Comparison of ENCODE assay signal across 16 mouse cellular contexts in the genomic region with DNA sequence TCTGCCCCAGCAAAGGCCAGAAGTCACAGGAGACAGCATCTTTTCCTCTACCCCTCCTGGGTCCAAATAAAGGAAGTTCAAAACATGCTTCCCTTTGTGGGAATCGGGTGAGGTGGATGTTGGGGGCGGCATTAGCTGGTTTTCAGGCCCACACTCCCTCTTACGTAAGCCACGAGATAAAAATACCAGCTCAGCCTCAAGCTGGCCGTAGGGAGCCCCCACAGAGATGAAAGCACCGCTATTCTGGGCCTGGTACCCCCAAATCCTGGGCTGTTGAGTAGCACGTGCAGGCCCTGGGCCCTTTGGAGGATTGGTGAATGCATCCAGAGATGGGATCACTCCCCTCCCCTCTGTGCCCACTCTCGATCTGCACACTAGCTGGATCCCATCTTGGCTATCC. TPM values are rescaled to one million over a fixed set of nuclear protein-coding genes. Genes with fewer than 3 reads are reported as not detected.
DNase-seq lines count a peak whose midpoint lies in the region; ATAC-seq and TF ChIP-seq lines count a peak whose summit lies in the region.
"Had no signal": no experiment of that assay in that cellular context is flagged by ENCODE, and none has a peak within 500 bp of the region (broad histone marks: within the 10 kb centered on the region; RNA-seq: fewer than 3 reads in every experiment).

No protein-coding gene starts in this region.

- TF ChIP-seq CTCF in cortical plate, adult 2 months (IDR thresholded peaks at IDR 0.05; ENCODE audit: extremely low read depth, insufficient read depth, low read length) = no peak

- WGBS in hindbrain, embryonic 10.5 days = 65% methylated on average over 8 of the region's 8 CpGs
- 61% methylated on average over 8 of the region's 8 CpGs for WGBS in hindbrain, embryonic 14.5 days
- WGBS in hindbrain, embryonic 16.5 days = 63% methylated on average over 8 of the region's 8 CpGs
- WGBS in midbrain, embryonic 13.5 days = 54% methylated on average over 8 of the region's 8 CpGs

- H3K9ac ChIP-seq in hindbrain, embryonic 14.5 days = no peak overlapping the region
- no peak overlapping the region for H3K9ac ChIP-seq in hindbrain, embryonic 16.5 days (ENCODE audit: low read depth, low read length)
- peak overlapping the region; percentile 28; the same call in 1 of the 2 replicates for H3K9ac ChIP-seq in midbrain, embryonic 13.5 days (replicated peaks)
- H3K9ac ChIP-seq: liver, embryonic 13.5 days; neural tube, embryonic 15.5 days had no signal

- peaks cover 99% of the 10 kb centered on the region for H3K36me3 ChIP-seq in hindbrain, embryonic 10.5 days
- peaks cover 6% of the 10 kb centered on the region; the same call in 1 of the 2 replicates for H3K36me3 ChIP-seq in hindbrain, embryonic 14.5 days (replicated peaks; ENCODE audit: control insufficient read depth, insufficient read depth)
- no peaks in the 10 kb centered on the region for H3K36me3 ChIP-seq in hindbrain, embryonic 16.5 days (ENCODE audit: control insufficient read depth, insufficient read depth, low read length)
- peaks cover 59% of the 10 kb centered on the region for H3K36me3 ChIP-seq in midbrain, embryonic 13.5 days
- H3K36me3 ChIP-seq: liver, embryonic 13.5 days; neural tube, embryonic 15.5 days had no signal

- no peak overlapping the region for H3K4me3 ChIP-seq in hindbrain, embryonic 10.5 days
- H3K4me3 ChIP-seq in hindbrain, embryonic 14.5 days (replicated peaks; ENCODE audit: low read length) = no peak overlapping the region
- no peak overlapping the region for H3K4me3 ChIP-seq in cortical plate, adult 2 months (ENCODE audit: insufficient read depth, low read length)
- H3K4me3 ChIP-seq in hindbrain, embryonic 16.5 days (ENCODE audit: low read length) = no peak overlapping the region
- H3K4me3 ChIP-seq in midbrain, embryonic 13.5 days (replicated peaks) = no peak overlapping the region
- H3K4me3 ChIP-seq: liver, embryonic 13.5 days; neural tube, embryonic 15.5 days had no signal

- TF ChIP-seq POLR2A in cortical plate, adult 2 months (IDR thresholded peaks at IDR 0.05; ENCODE audit: extremely low read depth, insufficient read depth, low read length) = no peak

- no peaks in the 10 kb centered on the region for H3K9me3 ChIP-seq in hindbrain, embryonic 10.5 days
- H3K9me3 ChIP-seq in hindbrain, embryonic 14.5 days (ENCODE audit: control insufficient read depth, low read length) = no peaks in the 10 kb centered on the region
- no peaks in the 10 kb centered on the region for H3K9me3 ChIP-seq in hindbrain, embryonic 16.5 days (ENCODE audit: control insufficient read depth, low read length)
- no peaks in the 10 kb centered on the region for H3K9me3 ChIP-seq in midbrain, embryonic 13.5 days
- H3K9me3 ChIP-seq: liver, embryonic 13.5 days; neural tube, embryonic 15.5 days had no signal

- DNase-seq in hindbrain, embryonic 10.5 days (ENCODE audit: low spot score) = no peak
- no peak for DNase-seq in hindbrain, embryonic 14.5 days (ENCODE audit: low spot score)
- no peak for DNase-seq in adipocyte (ENCODE audit: low spot score)
- no peak for DNase-seq in kidney, postnatal 14 days
- no peak for DNase-seq in MN1 (ENCODE audit: low spot score)
- DNase-seq: adrenal gland, postnatal 36 days; cerebellum, adult 9-11 months; heart, adult 18-20 months; liver, embryonic 13.5 days; thymus, postnatal 4 days had no signal

- peak overlapping the region; percentile 79 for H3K27ac ChIP-seq in hindbrain, embryonic 10.5 days
- no peak overlapping the region for H3K27ac ChIP-seq in hindbrain, embryonic 14.5 days
- peak overlapping the region; percentile 58 for H3K27ac ChIP-seq in cortical plate, adult 2 months (ENCODE audit: insufficient read depth, low read length)
- peak overlapping the region; percentile 24; the same call in 1 of the 2 replicates for H3K27ac ChIP-seq in hindbrain, embryonic 16.5 days (ENCODE audit: low read depth, low read length)
- H3K27ac ChIP-seq in midbrain, embryonic 13.5 days = peak overlapping the region; percentile 59; the same call in 1 of the 2 replicates
- H3K27ac ChIP-seq: liver, embryonic 13.5 days; neural tube, embryonic 15.5 days had no signal

- no peak overlapping the region for H3K4me2 ChIP-seq in hindbrain, embryonic 14.5 days (replicated peaks)
- H3K4me2 ChIP-seq in hindbrain, embryonic 16.5 days (ENCODE audit: low read length) = no peak overlapping the region
- no peak overlapping the region for H3K4me2 ChIP-seq in midbrain, embryonic 13.5 days (replicated peaks)
- H3K4me2 ChIP-seq: liver, embryonic 13.5 days; neural tube, embryonic 15.5 days had no signal

- H3K27me3 ChIP-seq in hindbrain, embryonic 10.5 days (ENCODE audit: insufficient read depth, poor library complexity, severe bottlenecking) = no peaks in the 10 kb centered on the region
- no peaks in the 10 kb centered on the region for H3K27me3 ChIP-seq in hindbrain, embryonic 14.5 days (ENCODE audit: control insufficient read depth, insufficient read depth, low read length)
- H3K27me3 ChIP-seq in hindbrain, embryonic 16.5 days (replicated peaks; ENCODE audit: control insufficient read depth, insufficient read depth, low read length) = no peaks in the 10 kb centered on the region
- H3K27me3 ChIP-seq in midbrain, embryonic 13.5 days = no peaks in the 10 kb centered on the region
- H3K27me3 ChIP-seq: liver, embryonic 13.5 days; neural tube, embryonic 15.5 days had no signal

- ATAC-seq in hindbrain, embryonic 14.5 days (ENCODE audit: low FRiP score) = no peak
- ATAC-seq in hindbrain, embryonic 16.5 days = no peak
- ATAC-seq in midbrain, embryonic 13.5 days = no peak
- ATAC-seq: Patski had no signal

- H3K4me1 ChIP-seq in hindbrain, embryonic 10.5 days (replicated peaks) = peaks cover 74% of the 10 kb centered on the region
- peaks cover 3% of the 10 kb centered on the region; the same call in 1 of the 2 replicates for H3K4me1 ChIP-seq in hindbrain, embryonic 14.5 days (replicated peaks; ENCODE audit: control insufficient read depth, insufficient read depth, low read length)
- peaks cover 17% of the 10 kb centered on the region for H3K4me1 ChIP-seq in cortical plate, adult 2 months (ENCODE audit: control insufficient read depth, insufficient read depth, low read length)
- peaks cover 5% of the 10 kb centered on the region; the same call in 1 of the 2 replicates for H3K4me1 ChIP-seq in hindbrain, embryonic 16.5 days (ENCODE audit: control insufficient read depth, insufficient read depth, low read depth, low read length)
- H3K4me1 ChIP-seq in midbrain, embryonic 13.5 days (replicated peaks) = peaks cover 64% of the 10 kb centered on the region

RNA-seq across cellular contexts. Expression of a gene that starts 32.5 kb away (rescaled TPM):
- polyA plus RNA-seq in hindbrain, embryonic 10.5 days (2016; fragmentation: Nextera tagmentation; extraction: Ambion mirVana) = 55.9 and 65.1 TPM in 2 replicates
- polyA plus RNA-seq in hindbrain, embryonic 14.5 days (2014; fragmentation: Nextera tagmentation; extraction: Ambion mirVana) = 27.8 and 28.6 TPM in 2 replicates
- 12.8 and 14.8 TPM in 2 replicates for polyA plus RNA-seq in cortical plate, adult 2 months (2012; rRNA removed)
- 22.3 and 35.8 TPM in 2 replicates for polyA plus RNA-seq in hindbrain, embryonic 16.5 days (2015; fragmentation: Nextera tagmentation; extraction: Ambion mirVana)
- polyA plus RNA-seq in midbrain, embryonic 13.5 days (2015; fragmentation: Nextera tagmentation; extraction: Ambion mirVana) = 60.2 and 73.1 TPM in 2 replicates
- polyA plus RNA-seq: C2C12 had no signal
